Mouse (Mus musculus) v-Abl transformed pro-B cells (cell line): ENCODE measurements around the gene Mtfmt.

Experiments
- in situ Hi-C, 2 experiments: fragments of 400-800 bp; cut with MboI; formaldehyde crosslinking; loops; one replicate each; pipeline ENCODE4 v1.15.1; 2025; ENCODE audit not compliant: unreplicated experiment in 2 of 2

Mtfmt gene

DNA sequence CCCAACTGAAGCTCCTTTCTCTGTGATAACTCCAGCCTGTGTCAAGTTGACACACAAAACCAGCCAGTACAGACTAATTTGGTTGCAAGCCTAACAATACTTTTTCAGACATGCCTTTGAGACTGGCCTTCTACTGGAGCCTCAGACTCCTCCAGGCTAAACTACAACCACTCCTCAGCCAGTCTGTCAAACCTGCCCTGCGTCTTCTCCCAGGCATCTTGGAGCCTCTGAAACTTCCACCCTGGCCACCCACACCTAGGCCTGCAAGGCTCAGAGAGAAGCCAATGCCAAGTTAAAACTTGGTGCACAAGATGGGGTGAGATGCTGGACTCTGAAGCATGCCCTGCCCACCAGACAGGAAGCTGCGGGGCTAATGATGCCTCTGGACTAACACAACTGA, 56.8 kb downstream of the Mtfmt start:
- in situ Hi-C loops, result loop anchor here in 1 of 2 experiments (25.0 kb wide), 1 partner anchor 370 kb away; no protein-coding TSS in a partner anchor

DNA sequence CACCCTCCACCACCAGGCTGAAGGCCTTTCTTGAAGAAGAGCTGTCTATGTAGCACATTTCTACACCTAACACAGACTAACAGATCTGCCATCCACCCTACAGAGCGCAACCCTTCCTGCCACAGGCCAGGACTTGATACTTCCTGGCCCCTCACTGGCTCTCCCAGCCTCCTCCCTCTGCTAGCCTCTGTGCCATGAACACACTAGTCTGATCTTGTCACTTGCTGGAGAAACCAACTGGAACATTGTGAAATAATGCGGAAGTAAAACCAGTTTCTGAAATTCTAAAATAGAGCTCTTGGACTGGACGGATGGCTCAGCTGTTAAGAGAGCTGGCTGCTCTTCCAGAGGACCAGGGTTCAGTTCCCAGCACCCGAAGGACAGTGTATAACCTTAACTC, 57.3 kb downstream of the Mtfmt start:
- in situ Hi-C loops, result loop anchor here in 1 of 2 experiments (25.0 kb wide), 1 partner anchor 369 kb away; no protein-coding TSS in a partner anchor

DNA sequence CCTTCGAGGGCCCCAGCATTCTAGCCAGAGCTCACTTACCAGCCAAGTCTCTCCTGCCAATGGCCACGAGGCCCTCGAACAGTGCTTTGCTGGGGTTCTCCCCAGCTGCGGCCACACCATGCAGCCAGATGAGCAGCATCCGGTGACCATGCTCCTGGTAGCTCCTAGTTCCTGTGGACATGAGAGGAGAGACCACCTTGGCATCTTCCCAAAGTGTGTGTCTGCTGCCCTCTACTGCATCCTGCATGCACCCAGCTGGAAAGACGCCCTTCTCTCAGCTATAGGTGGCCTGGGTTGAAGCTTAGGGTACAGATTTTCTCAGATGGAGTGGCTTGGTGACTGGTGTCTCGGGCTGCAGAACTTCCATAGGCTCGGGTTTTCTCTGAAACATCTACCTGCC, 66.6 kb downstream of the Mtfmt start:
- in situ Hi-C loops, result loop anchor here (10.0 to 25.0 kb wide), 2 partner anchors 117 to 160 kb away; partner anchors contain the start of gene Oaz2 (in 1 of the 2)
